In the genomic region with DNA sequence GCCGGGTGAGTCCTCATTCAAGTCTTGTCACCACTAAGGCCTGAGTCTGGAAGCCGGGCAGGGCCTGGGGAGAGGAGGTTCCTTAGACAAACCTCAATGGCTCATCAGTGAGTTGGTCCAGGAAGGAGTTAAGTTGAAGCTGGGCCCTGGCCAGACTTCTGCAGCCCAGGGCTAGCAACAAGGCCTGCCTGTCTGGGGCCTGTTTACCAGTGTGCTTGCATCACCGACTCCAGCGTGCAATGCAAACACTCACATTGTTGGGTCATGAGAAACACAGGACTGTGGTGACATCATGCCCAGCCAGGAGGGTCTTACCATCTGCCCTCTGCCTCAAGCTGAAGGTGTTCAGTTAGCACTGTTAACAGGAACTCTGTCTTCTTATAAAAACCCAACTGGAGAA, we compare ENCODE assay signal across 11 mouse cellular contexts. TPM values are rescaled to one million over a fixed set of nuclear protein-coding genes. Genes with fewer than 3 reads are reported as not detected.
DNase-seq lines count a peak whose midpoint lies in the region; ATAC-seq and TF ChIP-seq lines count a peak whose summit lies in the region.
"Had no signal": no experiment of that assay in that cellular context is flagged by ENCODE, and none has a peak within 500 bp of the region (broad histone marks: within the 10 kb centered on the region; RNA-seq: fewer than 3 reads in every experiment).

No protein-coding gene starts in this region.

- H3K9ac ChIP-seq in liver, postnatal 0 days (replicated peaks), result no peak overlapping the region
- no peak overlapping the region for H3K9ac ChIP-seq in stomach, embryonic 15.5 days
- no peak overlapping the region for H3K9ac ChIP-seq in hindbrain, embryonic 14.5 days
- H3K9ac ChIP-seq: limb, embryonic 13.5 days; midbrain, embryonic 15.5 days had no signal

- peaks cover 2% of the 10 kb centered on the region for H3K4me1 ChIP-seq in liver, postnatal 0 days (ENCODE audit: insufficient read depth)
- H3K4me1 ChIP-seq in stomach, embryonic 15.5 days, result peaks cover 9% of the 10 kb centered on the region
- H3K4me1 ChIP-seq in hindbrain, embryonic 14.5 days (replicated peaks; ENCODE audit: control insufficient read depth, insufficient read depth, low read length), result no peaks in the 10 kb centered on the region
- H3K4me1 ChIP-seq: midbrain, embryonic 15.5 days had no signal

- peak; percentile 99 for ATAC-seq in liver, postnatal 0 days
- peak; percentile 56 for ATAC-seq in stomach, embryonic 15.5 days (ENCODE audit: insufficient read depth, low FRiP score, low read depth)
- ATAC-seq in hindbrain, embryonic 14.5 days (ENCODE audit: low FRiP score), result no peak
- ATAC-seq: midbrain, embryonic 15.5 days had no signal

- H3K36me3 ChIP-seq in liver, postnatal 0 days (replicated peaks; ENCODE audit: insufficient read depth, low read length), result no peaks in the 10 kb centered on the region
- no peaks in the 10 kb centered on the region for H3K36me3 ChIP-seq in stomach, embryonic 15.5 days
- H3K36me3 ChIP-seq in hindbrain, embryonic 14.5 days (replicated peaks; ENCODE audit: control insufficient read depth, insufficient read depth), result no peaks in the 10 kb centered on the region
- H3K36me3 ChIP-seq: limb, embryonic 13.5 days; midbrain, embryonic 15.5 days had no signal

- no peak overlapping the region for H3K4me3 ChIP-seq in liver, postnatal 0 days (ENCODE audit: low read depth, low read length)
- H3K4me3 ChIP-seq in stomach, embryonic 15.5 days (replicated peaks), result no peak overlapping the region
- H3K4me3 ChIP-seq in hindbrain, embryonic 14.5 days (replicated peaks; ENCODE audit: low read length), result no peak overlapping the region
- H3K4me3 ChIP-seq: limb, embryonic 13.5 days; midbrain, embryonic 15.5 days had no signal

- no peak for TF ChIP-seq EP300 in liver, postnatal 0 days (IDR thresholded peaks at IDR 0.05; ENCODE audit: low read depth)

- no peak overlapping the region for H3K4me2 ChIP-seq in liver, postnatal 0 days (ENCODE audit: low read depth, low read length)
- H3K4me2 ChIP-seq in stomach, embryonic 15.5 days, result no peak overlapping the region
- no peak overlapping the region for H3K4me2 ChIP-seq in hindbrain, embryonic 14.5 days (replicated peaks)
- H3K4me2 ChIP-seq: limb, embryonic 13.5 days; midbrain, embryonic 15.5 days had no signal

- H3K9me3 ChIP-seq in liver, postnatal 0 days (ENCODE audit: low read length), result no peaks in the 10 kb centered on the region
- no peaks in the 10 kb centered on the region for H3K9me3 ChIP-seq in stomach, embryonic 15.5 days
- H3K9me3 ChIP-seq in hindbrain, embryonic 14.5 days (ENCODE audit: control insufficient read depth, low read length), result no peaks in the 10 kb centered on the region
- H3K9me3 ChIP-seq: limb, embryonic 13.5 days; midbrain, embryonic 15.5 days had no signal

- DNase-seq in kidney, postnatal 4 days, result peak; percentile 40 to 49
- no peak for DNase-seq in kidney, postnatal 14 days
- DNase-seq in brain, embryonic 14.5 days (ENCODE audit: low read depth), result peak; percentile 27
- peak; percentile 66 for DNase-seq in liver, postnatal 0 days
- no peak for DNase-seq in layer of hippocampus, adult 9-10 months (ENCODE audit: low spot score)
- no peak for DNase-seq in hindbrain, embryonic 14.5 days (ENCODE audit: low spot score)
- DNase-seq: gastrocnemius, postnatal 10 days; heart, postnatal 14 days had no signal

- TF ChIP-seq CTCF in brain, embryonic 14.5 days (IDR thresholded peaks at IDR 0.05; ENCODE audit: borderline replicate concordance, extremely low read depth, insufficient read depth, insufficient read length), result no peak
- TF ChIP-seq CTCF in liver, postnatal 0 days (IDR thresholded peaks at IDR 0.05; ENCODE audit: low read depth), result no peak

- no peak for TF ChIP-seq POLR2A in brain, embryonic 14.5 days (IDR thresholded peaks at IDR 0.05; ENCODE audit: borderline replicate concordance, extremely low read depth, insufficient read depth, insufficient read length, poor library complexity, severe bottlenecking)

- WGBS in liver, postnatal 0 days (ENCODE audit: insufficient replicate concordance), result 68% methylated on average over 4 of the region's 4 CpGs
- 57% methylated on average over 4 of the region's 4 CpGs for WGBS in stomach, embryonic 15.5 days
- WGBS in hindbrain, embryonic 14.5 days, result 81% methylated on average over 4 of the region's 4 CpGs

- H3K27ac ChIP-seq in liver, postnatal 0 days (ENCODE audit: low read depth), result peak overlapping the region; percentile 19; the same call in 1 of the 2 replicates
- peak overlapping the region; percentile 72 for H3K27ac ChIP-seq in stomach, embryonic 15.5 days
- no peak overlapping the region for H3K27ac ChIP-seq in hindbrain, embryonic 14.5 days
- H3K27ac ChIP-seq: midbrain, embryonic 15.5 days had no signal

- no peaks in the 10 kb centered on the region for H3K27me3 ChIP-seq in liver, postnatal 0 days (ENCODE audit: insufficient read depth, low read length)
- H3K27me3 ChIP-seq in stomach, embryonic 15.5 days (replicated peaks), result no peaks in the 10 kb centered on the region
- H3K27me3 ChIP-seq in hindbrain, embryonic 14.5 days (ENCODE audit: control insufficient read depth, insufficient read depth, low read length), result no peaks in the 10 kb centered on the region
- H3K27me3 ChIP-seq: limb, embryonic 13.5 days; midbrain, embryonic 15.5 days had no signal

RNA-seq across cellular contexts. Expression of gene Smtn, which starts 25.6 kb away (rescaled TPM):
- polyA plus RNA-seq in brain, embryonic 14.5 days (2012; rRNA removed), result 5.8 and 12.7 TPM in 2 replicates
- polyA plus RNA-seq in liver, postnatal 0 days (2015; fragmentation: Nextera tagmentation; extraction: Ambion mirVana), result 8.4 and 8.9 TPM in 2 replicates
- 97.9 and 105 TPM in 2 replicates for polyA plus RNA-seq in stomach, embryonic 15.5 days (2015; fragmentation: Nextera tagmentation; extraction: Ambion mirVana)
- 15.0 and 17.3 TPM in 2 replicates for polyA plus RNA-seq in hindbrain, embryonic 14.5 days (2014; fragmentation: Nextera tagmentation; extraction: Ambion mirVana)

RNA-seq across cellular contexts. Expression of gene Selenom, which starts 51.5 kb away (rescaled TPM):
- polyA plus RNA-seq in brain, embryonic 14.5 days (2012; rRNA removed), result 57.4 and 65.9 TPM in 2 replicates
- polyA plus RNA-seq in liver, postnatal 0 days (2015; fragmentation: Nextera tagmentation; extraction: Ambion mirVana), result 9.9 and 11.7 TPM in 2 replicates
- 125 and 131 TPM in 2 replicates for polyA plus RNA-seq in stomach, embryonic 15.5 days (2015; fragmentation: Nextera tagmentation; extraction: Ambion mirVana)
- 105 and 122 TPM in 2 replicates for polyA plus RNA-seq in hindbrain, embryonic 14.5 days (2014; fragmentation: Nextera tagmentation; extraction: Ambion mirVana)

Comparison
In these comparisons a context has a peak if more than half of its experiments do, and no peak if none do; other contexts are left out.
1. DNase-seq: peak in kidney, postnatal 4 days (2 of 2), brain, embryonic 14.5 days (single experiment) and liver, postnatal 0 days (single experiment); none in kidney, postnatal 14 days (single experiment), layer of hippocampus, adult 9-10 months (single experiment) and hindbrain, embryonic 14.5 days (single experiment).